Mouse (Mus musculus) ZHBTc4 (cell line): ENCODE data around the gene Apbb1.

ENCODE experiments used
- DNase-seq: peaks from one replicate; pipeline ENCODE4 v3.0.0-alpha.2; 2011; ENCODE audit warnings: low read depth, low spot score

Apbb1 gene

GRCm38 (mm10) chr7:105519771-105520170, 61.7 kb downstream of the Apbb1 start:
- no peak for DNase-seq

- DNase-seq: no peak
These were observed 62.1 kb downstream of the Apbb1 start for GRCm38 (mm10) chr7:105519336-105519735.

- DNase-seq: no peak
These were observed 64.6 kb downstream of the Apbb1 start for GRCm38 (mm10) chr7:105516669-105517360.

- peak; percentile 80 for DNase-seq
These were observed 66.3 kb downstream of the Apbb1 start for GRCm38 (mm10) chr7:105515178-105515577.

GRCm38 (mm10) chr7:105514561-105514960, 66.9 kb downstream of the Apbb1 start:
- no peak for DNase-seq

GRCm38 (mm10) chr7:105513845-105514291, 67.6 kb downstream of the Apbb1 start:
- no peak for DNase-seq

GRCm38 (mm10) chr7:105510143-105510542, 71.3 kb downstream of the Apbb1 start:
- no peak for DNase-seq
